19 mouse cellular contexts compared by ENCODE assay signal in the genomic region with DNA sequence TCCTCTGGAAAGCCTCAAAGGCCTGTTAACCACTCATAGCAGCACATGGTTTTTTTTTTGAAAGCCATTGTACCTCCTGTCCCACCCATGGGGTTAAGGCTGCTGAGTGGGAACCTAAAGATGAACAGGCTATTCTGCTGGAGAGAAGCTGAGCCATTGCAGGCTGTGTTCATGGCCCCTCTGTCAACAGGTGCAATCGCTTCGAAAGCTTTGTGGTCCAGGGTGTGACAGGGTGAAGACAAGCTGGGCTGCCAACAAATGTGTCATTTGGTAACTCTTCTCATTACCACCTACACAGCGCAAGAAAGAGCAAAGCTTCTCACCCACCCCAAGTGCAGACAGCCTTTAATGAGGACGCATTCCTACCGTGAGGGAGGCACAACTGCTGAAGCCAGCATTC.
DNase-seq lines count a peak whose midpoint lies in the region; ATAC-seq and TF ChIP-seq lines count a peak whose summit lies in the region.
"Had no signal": no experiment of that assay in that cellular context is flagged by ENCODE, and none has a peak within 500 bp of the region (broad histone marks: within the 10 kb centered on the region; RNA-seq: fewer than 3 reads in every experiment).

No protein-coding gene starts in this region.

- peak; percentile 42 for DNase-seq in embryonic facial prominence, embryonic 14.5 days (ENCODE audit: low spot score)
- no peak for DNase-seq in embryonic facial prominence, embryonic 10.5 days (ENCODE audit: low spot score)
- no peak for DNase-seq in heart, adult 2 months
- DNase-seq in heart, adult 8-10 months (ENCODE audit: low spot score), result no peak
- peak; percentile 23 for DNase-seq in thymus, postnatal 4 days
- no peak for DNase-seq in thymus, adult 18-20 months
- no peak for DNase-seq in gastrocnemius, postnatal 14 days
- DNase-seq: adrenal gland, postnatal 10 days; B cell, adult 2 months; cerebellum, adult 2 months; cerebellum, postnatal 10 days; heart, postnatal 36 days had no signal

- TF ChIP-seq POLR2A in heart, adult 2 months (IDR thresholded peaks at IDR 0.05; ENCODE audit: insufficient read depth, low read depth, low read length), result no peak

- no peak overlapping the region for H3K27ac ChIP-seq in embryonic facial prominence, embryonic 14.5 days (replicated peaks; ENCODE audit: low read depth, low read length)
- no peak overlapping the region for H3K27ac ChIP-seq in embryonic facial prominence, embryonic 10.5 days (replicated peaks)
- H3K27ac ChIP-seq in heart, adult 2 months, result peak overlapping the region; percentile 16
- H3K27ac ChIP-seq: forebrain, embryonic 12.5 days; heart, embryonic 13.5 days; hindbrain, embryonic 12.5 days had no signal

- no peak overlapping the region for H3K4me3 ChIP-seq in embryonic facial prominence, embryonic 14.5 days (ENCODE audit: low read depth, low read length)
- no peak overlapping the region for H3K4me3 ChIP-seq in embryonic facial prominence, embryonic 10.5 days
- no peak overlapping the region for H3K4me3 ChIP-seq in heart, adult 2 months
- H3K4me3 ChIP-seq: forebrain, embryonic 12.5 days; heart, embryonic 13.5 days; hindbrain, embryonic 12.5 days had no signal

- ATAC-seq in embryonic facial prominence, embryonic 14.5 days (ENCODE audit: low read depth), result 0 out of 2 replicates have a peak, but pooled peaks have one; percentile 22
- ATAC-seq: CD4-positive, CD25-positive, alpha-beta regulatory T cell, adult 4 months; hindbrain, embryonic 16.5 days; inflammation-experienced regulatory T-cells, adult 6 months had no signal

- no peak for TF ChIP-seq EP300 in heart, adult 2 months (IDR thresholded peaks at IDR 0.05; ENCODE audit: insufficient read depth, low read depth, low read length)

- H3K9ac ChIP-seq in embryonic facial prominence, embryonic 14.5 days (ENCODE audit: low read depth, low read length), result no peak overlapping the region
- H3K9ac ChIP-seq in heart, adult 2 months (ENCODE audit: low read depth, low read length), result no peak overlapping the region; the same call in 1 of the 2 replicates
- H3K9ac ChIP-seq: forebrain, embryonic 12.5 days; heart, embryonic 13.5 days; hindbrain, embryonic 12.5 days had no signal

- H3K4me2 ChIP-seq in embryonic facial prominence, embryonic 14.5 days (ENCODE audit: low read depth, low read length), result no peak overlapping the region
- H3K4me2 ChIP-seq: forebrain, embryonic 12.5 days; heart, embryonic 13.5 days; hindbrain, embryonic 12.5 days had no signal

- H3K36me3 ChIP-seq in embryonic facial prominence, embryonic 14.5 days (ENCODE audit: control insufficient read depth, insufficient read depth, low read length), result no peaks in the 10 kb centered on the region
- H3K36me3 ChIP-seq in embryonic facial prominence, embryonic 10.5 days (replicated peaks), result no peaks in the 10 kb centered on the region
- no peaks in the 10 kb centered on the region for H3K36me3 ChIP-seq in heart, adult 2 months (ENCODE audit: control insufficient read depth, insufficient read depth, low read length)
- H3K36me3 ChIP-seq: forebrain, embryonic 12.5 days; G1E; heart, embryonic 13.5 days; hindbrain, embryonic 12.5 days had no signal

- intact Hi-C loops in heart, adult 2 months (cut with DNase I), result loop anchor here (5.0 kb wide), 1 partner anchor 41 kb away; no protein-coding TSS in a partner anchor
- intact Hi-C loops in gastrocnemius, postnatal 14 days (cut with DNase I; ENCODE audit: low total_unique reads), result no loop called here

- H3K4me1 ChIP-seq in embryonic facial prominence, embryonic 14.5 days (ENCODE audit: control insufficient read depth, insufficient read depth, low read length), result no peaks in the 10 kb centered on the region
- H3K4me1 ChIP-seq in embryonic facial prominence, embryonic 10.5 days, result no peaks in the 10 kb centered on the region
- H3K4me1 ChIP-seq in heart, adult 2 months (ENCODE audit: control insufficient read depth, insufficient read depth, low read length), result peaks cover 11% of the 10 kb centered on the region
- H3K4me1 ChIP-seq: forebrain, embryonic 12.5 days; hindbrain, embryonic 12.5 days had no signal

- no peaks in the 10 kb centered on the region for H3K79me2 ChIP-seq in heart, adult 2 months (replicated peaks; ENCODE audit: control insufficient read depth, insufficient read depth, low read length)

- TF ChIP-seq CTCF in heart, adult 2 months (IDR thresholded peaks at IDR 0.05), result no peak

- H3K27me3 ChIP-seq in embryonic facial prominence, embryonic 14.5 days (replicated peaks; ENCODE audit: control insufficient read depth, insufficient read depth, low read length), result no peaks in the 10 kb centered on the region
- no peaks in the 10 kb centered on the region for H3K27me3 ChIP-seq in embryonic facial prominence, embryonic 10.5 days (replicated peaks; ENCODE audit: low read depth, poor library complexity, severe bottlenecking)
- H3K27me3 ChIP-seq in heart, adult 2 months (ENCODE audit: control insufficient read depth, insufficient read depth, low read length), result no peaks in the 10 kb centered on the region
- H3K27me3 ChIP-seq: forebrain, embryonic 12.5 days; heart, embryonic 13.5 days; hindbrain, embryonic 12.5 days had no signal

- no peaks in the 10 kb centered on the region for H3K9me3 ChIP-seq in embryonic facial prominence, embryonic 14.5 days (ENCODE audit: control insufficient read depth, low read length)
- H3K9me3 ChIP-seq in embryonic facial prominence, embryonic 10.5 days, result no peaks in the 10 kb centered on the region
- H3K9me3 ChIP-seq: forebrain, embryonic 12.5 days; G1E; heart, embryonic 13.5 days; hindbrain, embryonic 12.5 days had no signal

- WGBS in embryonic facial prominence, embryonic 14.5 days, result 73% methylated on average over 5 of the region's 5 CpGs
- WGBS in embryonic facial prominence, embryonic 10.5 days, result 82% methylated on average over 5 of the region's 5 CpGs
- 76% methylated on average over 5 of the region's 5 CpGs for WGBS in heart, adult 2 months

Comparison
In these comparisons a context has a peak if more than half of its experiments do, and no peak if none do; other contexts are left out.
1. DNase-seq: peak in embryonic facial prominence, embryonic 14.5 days (single experiment) and thymus, postnatal 4 days (single experiment); none in embryonic facial prominence, embryonic 10.5 days (single experiment), heart, adult 2 months (0 of 2), heart, adult 8-10 months (single experiment), thymus, adult 18-20 months (0 of 2) and gastrocnemius, postnatal 14 days (single experiment).